Mouse (Mus musculus) cerebellum, adult 2 months (tissue): ENCODE results near the gene Meis1.

Experiments
- CTCF ChIP-seq: fragments of 200-500 bp; IDR thresholded peaks from 2 replicates; pipeline ENCODE4 v1.5.1; 2011; ENCODE audit warnings: low read depth, mild to moderate bottlenecking, control low read depth, low read length, moderate library complexity, borderline replicate concordance; ENCODE audit not compliant: insufficient read depth
- POLR2A ChIP-seq: fragments of 200-500 bp; IDR thresholded peaks from 2 replicates; pipeline ENCODE4 v1.6.1; 2011; ENCODE audit warnings: low read length, control low read depth, borderline replicate concordance; ENCODE audit not compliant: insufficient read depth

GRCm38 (mm10) chr11:18923274-18923673, 95.5 kb downstream of the Meis1 start:
- TF ChIP-seq CTCF (no peak), POLR2A (no peak)
